Mouse (Mus musculus): ENCODE measurements around the gene AI413582. TPM values are rescaled to one million over a fixed set of nuclear protein-coding genes. Genes with fewer than 3 reads are reported as not detected.
A peak's percentile ranks its signal among the peaks of the same experiment; 100 is the strongest.

The AI413582 gene
- total and polyA plus RNA-seq, 3 experiments, result 50.8 to 159 (median 78.2) TPM

- ATAC-seq (ENCODE audit: extremely low read depth, insufficient number of reproducible peaks, low FRiP score, poor library complexity, severe bottlenecking) (no peak), DNase-seq (ENCODE audit: low spot score) (no peak)
- TF ChIP-seq CTCF (IDR thresholded peaks at IDR 0.05; ENCODE audit: low read depth, low read length) (no peak), GATA2 (IDR thresholded peaks at IDR 0.05; ENCODE audit: borderline replicate concordance, low read depth, low read length) (no peak), POLR2AphosphoS5 (IDR thresholded peaks at IDR 0.05; ENCODE audit: insufficient replicate concordance, low read depth, low read length) (no peak), TAL1 (conservative IDR thresholded peaks at IDR 0.05; ENCODE audit: low read depth, low read length) (no peak), GATA1 (IDR thresholded peaks at IDR 0.05; ENCODE audit: borderline replicate concordance, low read length) (no peak)
- H3K4me3 ChIP-seq (ENCODE audit: low read depth, low read length), result no peak overlapping the region
- H3K4me1 ChIP-seq (ENCODE audit: insufficient read depth, low read depth, low read length), result peaks cover 18% of the 10 kb centered on the region
- H3K36me3 ChIP-seq (replicated peaks), result no peaks in the 10 kb centered on the region
- H3K27me3 ChIP-seq (ENCODE audit: insufficient read depth, low read length), result peaks cover 34% of the 10 kb centered on the region
- H3K9me3 ChIP-seq (replicated peaks), result no peaks in the 10 kb centered on the region
Measured at GRCm38 (mm10) chr17:27544551-27544950, 21.0 kb downstream of the AI413582 start.

GRCm38 (mm10) chr17:27541984-27542383, 23.6 kb downstream of the AI413582 start:
- Histone ChIP-seq H3K4me1 (ENCODE audit: insufficient read depth, low read depth, low read length) (peaks cover 7% of the 10 kb centered on the region; the same call in 1 of the 2 replicates), H3K9me3 (replicated peaks) (no peaks in the 10 kb centered on the region), H3K27me3 (ENCODE audit: insufficient read depth, low read length) (peaks cover 43% of the 10 kb centered on the region), H3K36me3 (replicated peaks) (no peaks in the 10 kb centered on the region), H3K4me3 (ENCODE audit: low read depth, low read length) (no peak overlapping the region)
- TF ChIP-seq POLR2AphosphoS5 (IDR thresholded peaks at IDR 0.05; ENCODE audit: insufficient replicate concordance, low read depth, low read length), result no peak
- no peak for TF ChIP-seq GATA2 (IDR thresholded peaks at IDR 0.05; ENCODE audit: borderline replicate concordance, low read depth, low read length)
- no peak for TF ChIP-seq CTCF (IDR thresholded peaks at IDR 0.05; ENCODE audit: low read depth, low read length)
- no peak for TF ChIP-seq TAL1 (conservative IDR thresholded peaks at IDR 0.05; ENCODE audit: low read depth, low read length)
- no peak for TF ChIP-seq GATA1 (IDR thresholded peaks at IDR 0.05; ENCODE audit: borderline replicate concordance, low read length)
- no peak for DNase-seq (ENCODE audit: low spot score)
- no peak for ATAC-seq (ENCODE audit: extremely low read depth, insufficient number of reproducible peaks, low FRiP score, poor library complexity, severe bottlenecking)

GRCm38 (mm10) chr17:27541261-27541660, 24.3 kb downstream of the AI413582 start:
- H3K27me3 ChIP-seq (ENCODE audit: insufficient read depth, low read length), result peaks cover 46% of the 10 kb centered on the region
- DNase-seq (ENCODE audit: low spot score), result no peak
- H3K9me3 ChIP-seq (replicated peaks), result no peaks in the 10 kb centered on the region
- H3K36me3 ChIP-seq (replicated peaks), result no peaks in the 10 kb centered on the region
- TF ChIP-seq TAL1 (conservative IDR thresholded peaks at IDR 0.05; ENCODE audit: low read depth, low read length) (no peak), GATA2 (IDR thresholded peaks at IDR 0.05; ENCODE audit: borderline replicate concordance, low read depth, low read length) (no peak), POLR2AphosphoS5 (IDR thresholded peaks at IDR 0.05; ENCODE audit: insufficient replicate concordance, low read depth, low read length) (no peak), CTCF (IDR thresholded peaks at IDR 0.05; ENCODE audit: low read depth, low read length) (no peak), GATA1 (IDR thresholded peaks at IDR 0.05; ENCODE audit: borderline replicate concordance, low read length) (no peak)
- ATAC-seq (ENCODE audit: extremely low read depth, insufficient number of reproducible peaks, low FRiP score, poor library complexity, severe bottlenecking), result no peak
- peaks cover 7% of the 10 kb centered on the region; the same call in 1 of the 2 replicates for H3K4me1 ChIP-seq (ENCODE audit: insufficient read depth, low read depth, low read length)
- H3K4me3 ChIP-seq (ENCODE audit: low read depth, low read length), result no peak overlapping the region

GRCm38 (mm10) chr17:27534718-27535117, 30.8 kb downstream of the AI413582 start:
- Histone ChIP-seq H3K27me3 (ENCODE audit: insufficient read depth, low read length) (peaks cover 21% of the 10 kb centered on the region), H3K36me3 (replicated peaks) (no peaks in the 10 kb centered on the region), H3K9me3 (replicated peaks) (peaks cover 14% of the 10 kb centered on the region), H3K4me3 (ENCODE audit: low read depth, low read length) (no peak overlapping the region), H3K4me1 (ENCODE audit: insufficient read depth, low read depth, low read length) (peaks cover 10% of the 10 kb centered on the region)
- TF ChIP-seq POLR2AphosphoS5 (IDR thresholded peaks at IDR 0.05; ENCODE audit: insufficient replicate concordance, low read depth, low read length) (no peak), CTCF (IDR thresholded peaks at IDR 0.05; ENCODE audit: low read depth, low read length) (peak; percentile 100)
- ATAC-seq (ENCODE audit: extremely low read depth, insufficient number of reproducible peaks, low FRiP score, poor library complexity, severe bottlenecking) (peak; percentile 45; the same call in 1 of the 2 replicates), DNase-seq (ENCODE audit: low spot score) (peak; percentile 76)

GRCm38 (mm10) chr17:27533354-27533753, 32.2 kb downstream of the AI413582 start:
- DNase-seq (ENCODE audit: low spot score), result no peak
- TF ChIP-seq CTCF (IDR thresholded peaks at IDR 0.05; ENCODE audit: low read depth, low read length), result no peak
- no peak for TF ChIP-seq GATA2 (IDR thresholded peaks at IDR 0.05; ENCODE audit: borderline replicate concordance, low read depth, low read length)
- TF ChIP-seq GATA1 (IDR thresholded peaks at IDR 0.05; ENCODE audit: borderline replicate concordance, low read length), result no peak
- TF ChIP-seq TAL1 (conservative IDR thresholded peaks at IDR 0.05; ENCODE audit: low read depth, low read length), result no peak
- TF ChIP-seq POLR2AphosphoS5 (IDR thresholded peaks at IDR 0.05; ENCODE audit: insufficient replicate concordance, low read depth, low read length), result no peak

GRCm38 (mm10) chr17:27532095-27532494, 33.5 kb downstream of the AI413582 start:
- TF ChIP-seq POLR2AphosphoS5 (IDR thresholded peaks at IDR 0.05; ENCODE audit: insufficient replicate concordance, low read depth, low read length), result no peak
- TF ChIP-seq CTCF (IDR thresholded peaks at IDR 0.05; ENCODE audit: low read depth, low read length), result no peak
- TF ChIP-seq GATA2 (IDR thresholded peaks at IDR 0.05; ENCODE audit: borderline replicate concordance, low read depth, low read length), result no peak
- TF ChIP-seq GATA1 (IDR thresholded peaks at IDR 0.05; ENCODE audit: borderline replicate concordance, low read length), result no peak
- TF ChIP-seq TAL1 (conservative IDR thresholded peaks at IDR 0.05; ENCODE audit: low read depth, low read length), result no peak
- peaks cover 8% of the 10 kb centered on the region for H3K27me3 ChIP-seq (ENCODE audit: insufficient read depth, low read length)
- ATAC-seq (ENCODE audit: extremely low read depth, insufficient number of reproducible peaks, low FRiP score, poor library complexity, severe bottlenecking), result no peak
- no peak overlapping the region for H3K4me3 ChIP-seq (ENCODE audit: low read depth, low read length)
- peaks cover 14% of the 10 kb centered on the region for H3K9me3 ChIP-seq (replicated peaks)
- peaks cover 13% of the 10 kb centered on the region for H3K4me1 ChIP-seq (ENCODE audit: insufficient read depth, low read depth, low read length)
- no peaks in the 10 kb centered on the region for H3K36me3 ChIP-seq (replicated peaks)
- no peak for DNase-seq (ENCODE audit: low spot score)

More at GRCm38 (mm10) chr17:27533354-27533753, 32.2 kb downstream of the AI413582 start:
- peaks cover 13% of the 10 kb centered on the region for H3K27me3 ChIP-seq (ENCODE audit: insufficient read depth, low read length)
- peaks cover 10% of the 10 kb centered on the region for H3K4me1 ChIP-seq (ENCODE audit: insufficient read depth, low read depth, low read length)
- H3K9me3 ChIP-seq (replicated peaks), result peaks cover 14% of the 10 kb centered on the region
- no peaks in the 10 kb centered on the region for H3K36me3 ChIP-seq (replicated peaks)
- H3K4me3 ChIP-seq (ENCODE audit: low read depth, low read length), result no peak overlapping the region
- no peak for ATAC-seq (ENCODE audit: extremely low read depth, insufficient number of reproducible peaks, low FRiP score, poor library complexity, severe bottlenecking)

Data from G1E (cell line).